Mouse (Mus musculus) C2C12 (cell line): ENCODE data around the gene Ep400.

Source experiments
- CEBPB ChIP-seq: IDR thresholded peaks from one replicate; pipeline ENCODE4 v1.6.1; 2011; ENCODE audit warnings: low read depth, mild to moderate bottlenecking, control low read depth, moderate library complexity
- CTCF ChIP-seq: IDR thresholded peaks from one replicate; pipeline ENCODE4 v1.5.1; 2011; ENCODE audit not compliant: control insufficient read depth, insufficient read depth, insufficient read length
- MAX ChIP-seq: IDR thresholded peaks from one replicate; pipeline ENCODE4 v1.6.1; 2011; ENCODE audit warnings: mild to moderate bottlenecking, control low read depth
- MYOG ChIP-seq: IDR thresholded peaks from one replicate; pipeline ENCODE4 v1.6.1; 2011; ENCODE audit not compliant: control insufficient read depth, insufficient read length; ENCODE audit errors: extremely low read depth
- USF1 ChIP-seq: IDR thresholded peaks from one replicate; pipeline ENCODE4 v1.6.1; 2011; ENCODE audit warnings: low read depth, mild to moderate bottlenecking, control low read depth, moderate library complexity

GRCm38 (mm10) chr5:110639459-110639858 lies 131.1 kb downstream of the Ep400 start:
- TF ChIP-seq CTCF (no peak), MAX (no peak), MYOG (no peak), USF1 (no peak), CEBPB (no peak)
